Comparison of ENCODE assay signal across 26 mouse cellular contexts in the genomic region with DNA sequence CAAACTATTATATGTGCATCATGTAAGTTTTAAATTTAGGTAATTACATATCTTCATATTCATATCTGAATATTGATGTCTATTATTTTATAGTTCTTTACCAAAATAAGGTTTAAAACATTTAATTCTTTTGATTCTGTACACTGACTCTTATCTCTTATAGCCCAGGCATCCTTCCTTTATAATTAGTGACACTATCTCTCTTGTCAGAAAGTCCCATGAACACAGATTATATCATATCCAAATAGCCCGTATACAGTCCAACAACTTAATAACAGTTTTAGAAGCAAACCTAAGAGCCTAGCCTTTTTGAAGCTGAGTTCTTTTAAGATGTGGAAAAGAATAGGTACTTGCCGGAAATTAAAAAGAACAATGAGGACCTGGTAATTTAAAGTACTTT.
DNase-seq lines count a peak whose midpoint lies in the region; ATAC-seq and TF ChIP-seq lines count a peak whose summit lies in the region.
"Had no signal": no experiment of that assay in that cellular context is flagged by ENCODE, and none has a peak within 500 bp of the region (broad histone marks: within the 10 kb centered on the region; RNA-seq: fewer than 3 reads in every experiment).

No protein-coding gene starts in this region.

- no peak for ATAC-seq in liver, postnatal 0 days
- ATAC-seq: forebrain, postnatal 0 days; intestine, embryonic 16.5 days; midbrain, embryonic 15.5 days had no signal

- no peaks in the 10 kb centered on the region for H3K9me3 ChIP-seq in MEL (replicated peaks; ENCODE audit: insufficient read depth, low read length)
- no peaks in the 10 kb centered on the region for H3K9me3 ChIP-seq in liver, postnatal 0 days (ENCODE audit: low read length)
- no peaks in the 10 kb centered on the region for H3K9me3 ChIP-seq in limb, embryonic 10.5 days (replicated peaks)
- H3K9me3 ChIP-seq: forebrain, embryonic 12.5 days; heart, embryonic 13.5 days; hindbrain, embryonic 12.5 days; limb, embryonic 12.5 days; midbrain, embryonic 10.5 days; midbrain, embryonic 15.5 days; neural tube, embryonic 15.5 days; stomach, embryonic 15.5 days had no signal

- no peak for TF ChIP-seq CTCF in gastrocnemius, adult 2 months (IDR thresholded peaks at IDR 0.05)
- TF ChIP-seq CTCF in left cerebral cortex, adult 2 months (IDR thresholded peaks at IDR 0.05), result no peak
- TF ChIP-seq CTCF in MEL (IDR thresholded peaks at IDR 0.05 in 2 of 3, conservative IDR thresholded peaks at IDR 0.05 in 1 of 3; ENCODE audit: control insufficient read depth in 1 of 3, insufficient read depth in 1 of 3, low read depth in 2 of 3, low read length in 3 of 3, poor library complexity in 1 of 3, severe bottlenecking in 1 of 3), result no peak
- no peak for TF ChIP-seq CTCF in liver, postnatal 0 days (IDR thresholded peaks at IDR 0.05; ENCODE audit: low read depth)

- no peak overlapping the region for H3K4me3 ChIP-seq in gastrocnemius, adult 2 months
- no peak overlapping the region for H3K4me3 ChIP-seq in left cerebral cortex, adult 2 months
- H3K4me3 ChIP-seq in MEL (ENCODE audit: control insufficient read depth in 1 of 2, insufficient read depth in 1 of 2, low read depth in 2 of 2, low read length in 2 of 2), result peak overlapping the region in 1 of 2 experiments; percentile 2; a peak in 1 of 4 replicates
- no peak overlapping the region for H3K4me3 ChIP-seq in liver, postnatal 0 days (ENCODE audit: low read depth, low read length)
- H3K4me3 ChIP-seq in limb, embryonic 10.5 days, result no peak overlapping the region
- H3K4me3 ChIP-seq: erythroblast, embryonic 14.5 days; forebrain, embryonic 12.5 days; heart, embryonic 13.5 days; hindbrain, embryonic 12.5 days; limb, embryonic 12.5 days; midbrain, embryonic 10.5 days; midbrain, embryonic 15.5 days; neural tube, embryonic 15.5 days; stomach, embryonic 15.5 days had no signal

- no peak for DNase-seq in gastrocnemius, adult 2 months
- no peak for DNase-seq in gastrocnemius, postnatal 14 days
- no peak for DNase-seq in left cerebral cortex, adult 2 months (ENCODE audit: extremely low spot score in 1 of 2, low spot score in 2 of 2)
- no peak for DNase-seq in left cerebral cortex, postnatal 36 days (ENCODE audit: low spot score in 2 of 2)
- no peak for DNase-seq in MEL (ENCODE audit: low read depth, low spot score)
- no peak for DNase-seq in liver, postnatal 0 days
- no peak for DNase-seq in limb, embryonic 10.5 days (ENCODE audit: low spot score)
- no peak for DNase-seq in right cerebral cortex, postnatal 10 days (ENCODE audit: low spot score in 2 of 2)
- DNase-seq: adrenal gland, adult 2 months; adrenal gland, postnatal 36 days; cerebellum, adult 18-20 months; cerebellum, postnatal 10 days; forebrain, postnatal 0 days; gastrocnemius, postnatal 10 days; heart, postnatal 14 days; right cerebral cortex, postnatal 25 days had no signal

- no peaks in the 10 kb centered on the region for H3K27me3 ChIP-seq in MEL (ENCODE audit: control insufficient read depth in 1 of 2, insufficient read depth in 2 of 2, low read length in 2 of 2)
- no peaks in the 10 kb centered on the region for H3K27me3 ChIP-seq in liver, postnatal 0 days (ENCODE audit: insufficient read depth, low read length)
- H3K27me3 ChIP-seq in limb, embryonic 10.5 days (ENCODE audit: low read depth, poor library complexity, severe bottlenecking), result no peaks in the 10 kb centered on the region
- H3K27me3 ChIP-seq: forebrain, embryonic 12.5 days; heart, embryonic 13.5 days; hindbrain, embryonic 12.5 days; limb, embryonic 12.5 days; midbrain, embryonic 15.5 days; neural tube, embryonic 15.5 days; stomach, embryonic 15.5 days had no signal

- WGBS in liver, postnatal 0 days (ENCODE audit: insufficient replicate concordance), result 51% methylated on average over 2 of the region's 2 CpGs
- 96% methylated on average over 2 of the region's 2 CpGs for WGBS in limb, embryonic 10.5 days

- no peak for TF ChIP-seq POLR2A in MEL (IDR thresholded peaks at IDR 0.05; ENCODE audit: control insufficient read depth in 1 of 2, insufficient read depth in 1 of 2, low read depth in 1 of 2, low read length in 2 of 2, poor library complexity in 1 of 2)

- TF ChIP-seq EP300 in MEL (IDR thresholded peaks at IDR 0.05; ENCODE audit: low read depth in 1 of 2, low read length in 2 of 2), result peak; percentile 91
- TF ChIP-seq EP300 in liver, postnatal 0 days (IDR thresholded peaks at IDR 0.05; ENCODE audit: low read depth), result peak; percentile 75

- H3K4me2 ChIP-seq in liver, postnatal 0 days (ENCODE audit: low read depth, low read length), result no peak overlapping the region; the same call in 1 of the 2 replicates
- H3K4me2 ChIP-seq: forebrain, embryonic 12.5 days; heart, embryonic 13.5 days; hindbrain, embryonic 12.5 days; limb, embryonic 12.5 days; midbrain, embryonic 15.5 days; neural tube, embryonic 15.5 days; stomach, embryonic 15.5 days had no signal

- no peak for TF ChIP-seq RAD21 in MEL (IDR thresholded peaks at IDR 0.05; ENCODE audit: low read depth, low read length)

- H3K9ac ChIP-seq in MEL (ENCODE audit: control insufficient read depth, low read depth, low read length, poor library complexity, severe bottlenecking), result no peak overlapping the region
- H3K9ac ChIP-seq in liver, postnatal 0 days (replicated peaks), result 0 out of 2 replicates have a peak overlapping the region, but pooled peaks have one; percentile 39
- H3K9ac ChIP-seq: forebrain, embryonic 12.5 days; forebrain, postnatal 0 days; heart, embryonic 13.5 days; hindbrain, embryonic 12.5 days; limb, embryonic 12.5 days; midbrain, embryonic 15.5 days; neural tube, embryonic 15.5 days; stomach, embryonic 15.5 days had no signal

- H3K79me2 ChIP-seq in MEL (ENCODE audit: control insufficient read depth, insufficient read depth, low read length, poor library complexity), result no peaks in the 10 kb centered on the region

- peaks cover 0 to 60% of the 10 kb centered on the region in 2 experiments; a peak in 2 of 4 replicates for H3K36me3 ChIP-seq in MEL (ENCODE audit: control insufficient read depth in 1 of 2, insufficient read depth in 2 of 2, low read length in 2 of 2)
- no peaks in the 10 kb centered on the region for H3K36me3 ChIP-seq in liver, postnatal 0 days (replicated peaks; ENCODE audit: insufficient read depth, low read length)
- H3K36me3 ChIP-seq in limb, embryonic 10.5 days, result no peaks in the 10 kb centered on the region
- H3K36me3 ChIP-seq: forebrain, embryonic 12.5 days; heart, embryonic 13.5 days; hindbrain, embryonic 12.5 days; limb, embryonic 12.5 days; midbrain, embryonic 10.5 days; midbrain, embryonic 15.5 days; neural tube, embryonic 15.5 days; stomach, embryonic 15.5 days had no signal

- peak overlapping the region; percentile 69 for H3K27ac ChIP-seq in gastrocnemius, adult 2 months
- peak overlapping the region; percentile 52; the same call in 1 of the 2 replicates for H3K27ac ChIP-seq in left cerebral cortex, adult 2 months
- no peak overlapping the region for H3K27ac ChIP-seq in MEL (ENCODE audit: control insufficient read depth, low read depth, low read length)
- peak overlapping the region; percentile 90 for H3K27ac ChIP-seq in liver, postnatal 0 days (ENCODE audit: low read depth)
- H3K27ac ChIP-seq in limb, embryonic 10.5 days, result no peak overlapping the region
- H3K27ac ChIP-seq: limb, embryonic 12.5 days; stomach, embryonic 15.5 days had no signal

- peaks cover 51 to 61% of the 10 kb centered on the region in 2 experiments for H3K4me1 ChIP-seq in MEL (ENCODE audit: control insufficient read depth in 1 of 2, insufficient read depth in 2 of 2, low read length in 2 of 2)
- H3K4me1 ChIP-seq in liver, postnatal 0 days (ENCODE audit: insufficient read depth), result peaks cover 66% of the 10 kb centered on the region
- H3K4me1 ChIP-seq in limb, embryonic 10.5 days, result peaks cover 15% of the 10 kb centered on the region
- H3K4me1 ChIP-seq: stomach, embryonic 15.5 days had no signal

- intact Hi-C loops in gastrocnemius, adult 2 months (cut with DNase I), result no loop called here
- intact Hi-C loops in gastrocnemius, postnatal 14 days (cut with DNase I; ENCODE audit: low total_unique reads), result no loop called here
- intact Hi-C loops in left cerebral cortex, adult 2 months (cut with DNase I), result no loop called here
- intact Hi-C loops in left cerebral cortex, postnatal 36 days (cut with DNase I), result no loop called here

TF ChIP-seq in MEL, 35 proteins besides CTCF, POLR2A, EP300 and RAD21 (continues in another document):
- TF ChIP-seq NRF1 (IDR thresholded peaks at IDR 0.05; ENCODE audit: insufficient read depth, low read depth, low read length, poor library complexity, severe bottlenecking) (no peak), HCFC1 (IDR thresholded peaks at IDR 0.05; ENCODE audit: low read depth, low read length) (no peak), MAFK (IDR thresholded peaks at IDR 0.05; ENCODE audit: borderline replicate concordance, low read depth, low read length) (0 out of 2 replicates have a peak, but pooled peaks have one; percentile 41), E2F4 (IDR thresholded peaks at IDR 0.05; ENCODE audit: borderline replicate concordance, low read depth, low read length) (no peak), RCOR1 (IDR thresholded peaks at IDR 0.05; ENCODE audit: low read depth, low read length) (peak; percentile 84), USF1 (IDR thresholded peaks at IDR 0.05; ENCODE audit: low read depth, low read length) (no peak), TAL1 (IDR thresholded peaks at IDR 0.05; ENCODE audit: low read length) (peak; percentile 71), SMC3 (IDR thresholded peaks at IDR 0.05; ENCODE audit: low read depth, low read length) (no peak), USF2 (IDR thresholded peaks at IDR 0.05; ENCODE audit: borderline replicate concordance in 1 of 2, insufficient read depth in 1 of 2, low read depth in 1 of 2, low read length in 2 of 2) (no peak), ZKSCAN1 (IDR thresholded peaks at IDR 0.05; ENCODE audit: low read depth, low read length) (no peak), GABPA (IDR thresholded peaks at IDR 0.05; ENCODE audit: low read depth, low read length) (no peak), KAT2A (conservative IDR thresholded peaks at IDR 0.05; ENCODE audit: low read depth, low read length) (no peak), POLR2AphosphoS2 (IDR thresholded peaks at IDR 0.05; ENCODE audit: low read length) (no peak), SIN3A (IDR thresholded peaks at IDR 0.05; ENCODE audit: low read length) (peak; percentile 38; the same call in 1 of the 2 replicates), POLR2AphosphoS5 (IDR thresholded peaks at IDR 0.05; ENCODE audit: borderline replicate concordance, low read depth, low read length) (no peak), MAZ (IDR thresholded peaks at IDR 0.05; ENCODE audit: low read depth, low read length) (no peak), GATA1 (IDR thresholded peaks at IDR 0.05; ENCODE audit: low read depth, low read length) (peak; percentile 95), MYC (IDR thresholded peaks at IDR 0.05; ENCODE audit: low read depth, low read length) (no peak), TCF12 (IDR thresholded peaks at IDR 0.05; ENCODE audit: low read depth, low read length) (peak; percentile 95), CHD2 (IDR thresholded peaks at IDR 0.05; ENCODE audit: low read length) (no peak), BHLHE40 (IDR thresholded peaks at IDR 0.05; ENCODE audit: borderline replicate concordance, low read depth, low read length) (peak; percentile 11; the same call in 1 of the 2 replicates)

Comparison
In these comparisons a context has a peak if more than half of its experiments do, and no peak if none do; other contexts are left out.
1. H3K27ac ChIP-seq: peak in gastrocnemius, adult 2 months (single experiment), left cerebral cortex, adult 2 months (single experiment) and liver, postnatal 0 days (single experiment); none in MEL (single experiment) and limb, embryonic 10.5 days (single experiment).